Mouse (Mus musculus): ENCODE data around the gene Golga4. TPM values are rescaled to one million over a fixed set of nuclear protein-coding genes. Genes with fewer than 3 reads are reported as not detected.
A peak's percentile ranks its signal among the peaks of the same experiment; 100 is the strongest.

The Golga4 gene
- polyA plus RNA-seq, 1 experiment from 2014 or later, result 38.9 TPM

DNA sequence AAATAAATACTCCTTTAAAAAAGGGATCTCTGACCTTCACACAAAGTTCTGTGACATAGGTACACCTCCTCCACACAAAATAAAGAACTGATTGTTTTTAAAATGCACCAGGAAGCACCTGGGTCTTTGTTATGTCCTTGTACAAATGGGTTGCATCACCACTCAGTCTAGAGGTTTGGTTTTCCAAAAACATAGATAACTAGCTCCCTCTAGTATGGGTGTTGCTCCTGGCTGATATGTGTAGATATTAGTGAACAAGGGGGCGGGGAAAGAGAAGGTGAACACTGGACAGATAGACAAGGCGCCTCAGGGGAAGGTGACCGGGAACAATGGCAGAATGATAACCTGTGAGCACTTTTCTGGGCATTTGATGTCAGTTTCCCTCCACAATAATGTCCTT, 10.1 kb upstream of the Golga4 start:
- TF ChIP-seq CTCF (IDR thresholded peaks at IDR 0.05; ENCODE audit: low read depth), result no peak
- Histone ChIP-seq H3K27ac (no peak overlapping the region), H3K9ac (ENCODE audit: low read depth, low read length) (no peak overlapping the region), H3K9me3 (replicated peaks; ENCODE audit: low read length) (no peaks in the 10 kb centered on the region), H3K27me3 (ENCODE audit: insufficient read depth, low read length) (no peaks in the 10 kb centered on the region), H3K4me3 (replicated peaks; ENCODE audit: low read depth, low read length) (no peak overlapping the region), H3K36me3 (ENCODE audit: insufficient read depth, low read length) (no peaks in the 10 kb centered on the region), H3K4me1 (replicated peaks; ENCODE audit: insufficient read depth, low read length) (no peaks in the 10 kb centered on the region), H3K4me2 (ENCODE audit: low read length) (no peak overlapping the region)
- ATAC-seq (replicated peaks; ENCODE audit: low FRiP score, low read depth) (no peak), DNase-seq (ENCODE audit: low spot score) (no peak)
- 95% methylated on average over 3 of the region's 3 CpGs for WGBS

DNA sequence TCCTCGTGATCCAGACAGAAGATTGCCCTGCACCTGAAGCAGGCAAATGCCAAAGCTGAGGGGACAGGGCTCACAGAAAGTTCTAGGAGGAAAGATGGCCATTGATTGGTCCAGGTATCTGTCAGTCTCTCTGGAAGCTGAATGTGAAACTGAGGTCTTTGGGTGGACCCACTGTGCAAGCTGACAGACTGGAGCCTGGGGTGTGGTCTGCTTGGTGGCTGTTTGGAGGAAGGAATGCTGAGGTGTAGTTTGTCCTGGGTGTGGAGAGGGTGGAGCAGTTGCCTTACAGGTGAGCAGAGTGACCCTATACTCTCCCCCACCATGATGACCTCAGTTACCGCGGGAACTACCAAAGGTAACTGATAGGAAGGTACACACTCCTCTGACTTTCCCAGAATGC, 9.1 kb upstream of the Golga4 start:
- Histone ChIP-seq H3K4me1 (replicated peaks; ENCODE audit: insufficient read depth, low read length) (no peaks in the 10 kb centered on the region), H3K9me3 (replicated peaks; ENCODE audit: low read length) (no peaks in the 10 kb centered on the region), H3K27ac (no peak overlapping the region), H3K4me3 (replicated peaks; ENCODE audit: low read depth, low read length) (no peak overlapping the region), H3K4me2 (ENCODE audit: low read length) (no peak overlapping the region), H3K36me3 (ENCODE audit: insufficient read depth, low read length) (no peaks in the 10 kb centered on the region), H3K27me3 (ENCODE audit: insufficient read depth, low read length) (no peaks in the 10 kb centered on the region), H3K9ac (ENCODE audit: low read depth, low read length) (no peak overlapping the region)
- WGBS, result 82% methylated on average over 3 of the region's 3 CpGs
- DNase-seq (ENCODE audit: low spot score) (no peak), ATAC-seq (replicated peaks; ENCODE audit: low FRiP score, low read depth) (no peak)
- no peak for TF ChIP-seq CTCF (IDR thresholded peaks at IDR 0.05; ENCODE audit: low read depth)

DNA sequence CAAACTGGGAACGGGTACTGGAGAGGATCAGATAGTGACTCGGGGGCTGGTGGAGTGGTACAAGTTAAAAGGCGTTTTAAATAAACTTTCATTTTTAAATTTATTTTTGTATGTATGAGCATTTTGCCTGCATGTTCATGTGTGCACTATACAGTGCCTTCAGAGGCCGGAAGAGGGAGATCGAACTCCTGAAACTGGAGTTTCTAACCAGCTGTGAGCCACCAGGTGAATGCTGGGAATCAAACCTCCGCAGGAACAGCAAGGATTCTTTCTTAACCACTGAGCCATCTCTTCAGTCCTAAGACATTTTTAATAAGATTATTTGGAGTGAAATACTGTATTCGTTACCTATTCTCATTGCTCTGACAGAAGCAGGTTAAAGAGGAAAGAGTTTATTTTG, 8.0 kb upstream of the Golga4 start:
- no peak for DNase-seq (ENCODE audit: low spot score)
- 72% methylated on average over 7 of the region's 7 CpGs for WGBS

DNA sequence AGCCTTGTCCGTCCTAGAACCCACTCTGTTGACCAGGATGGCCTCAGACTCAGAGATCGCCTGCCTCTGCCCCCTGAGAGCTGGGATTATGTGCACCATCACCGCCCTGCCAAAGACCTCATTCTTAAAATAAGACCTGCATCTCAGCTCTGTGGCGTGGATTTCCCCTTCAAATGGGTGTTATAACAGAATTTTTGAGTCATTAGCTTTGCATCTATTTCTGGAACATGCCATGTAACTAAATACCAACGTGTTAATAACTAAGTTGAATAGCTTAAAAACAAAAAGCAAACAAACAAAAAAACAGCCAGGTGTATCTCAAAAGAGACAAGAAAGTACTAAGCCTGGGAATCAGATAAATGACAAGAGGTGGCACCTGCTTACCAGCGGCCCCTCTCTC, 5.1 kb upstream of the Golga4 start:
- no peak for TF ChIP-seq CTCF (IDR thresholded peaks at IDR 0.05; ENCODE audit: low read depth)
- WGBS, result 68% methylated on average over 6 of the region's 6 CpGs
- Histone ChIP-seq H3K4me2 (ENCODE audit: low read length) (no peak overlapping the region), H3K9ac (ENCODE audit: low read depth, low read length) (no peak overlapping the region), H3K4me1 (replicated peaks; ENCODE audit: insufficient read depth, low read length) (no peaks in the 10 kb centered on the region), H3K36me3 (ENCODE audit: insufficient read depth, low read length) (no peaks in the 10 kb centered on the region), H3K27me3 (ENCODE audit: insufficient read depth, low read length) (no peaks in the 10 kb centered on the region), H3K27ac (no peak overlapping the region), H3K9me3 (replicated peaks; ENCODE audit: low read length) (no peaks in the 10 kb centered on the region), H3K4me3 (replicated peaks; ENCODE audit: low read depth, low read length) (no peak overlapping the region)
- DNase-seq (ENCODE audit: low spot score) (no peak), ATAC-seq (replicated peaks; ENCODE audit: low FRiP score, low read depth) (no peak)

More for the DNA sequence above, 8.0 kb upstream of the Golga4 start:
- no peaks in the 10 kb centered on the region for H3K36me3 ChIP-seq (ENCODE audit: insufficient read depth, low read length)
- H3K9ac ChIP-seq (ENCODE audit: low read depth, low read length), result no peak overlapping the region
- no peak for TF ChIP-seq CTCF (IDR thresholded peaks at IDR 0.05; ENCODE audit: low read depth)
- no peak overlapping the region for H3K27ac ChIP-seq
- no peaks in the 10 kb centered on the region for H3K4me1 ChIP-seq (replicated peaks; ENCODE audit: insufficient read depth, low read length)
- H3K4me2 ChIP-seq (ENCODE audit: low read length), result no peak overlapping the region
- no peak overlapping the region for H3K4me3 ChIP-seq (replicated peaks; ENCODE audit: low read depth, low read length)
- no peak for ATAC-seq (replicated peaks; ENCODE audit: low FRiP score, low read depth)
- no peaks in the 10 kb centered on the region for H3K9me3 ChIP-seq (replicated peaks; ENCODE audit: low read length)
- H3K27me3 ChIP-seq (ENCODE audit: insufficient read depth, low read length), result no peaks in the 10 kb centered on the region

DNA sequence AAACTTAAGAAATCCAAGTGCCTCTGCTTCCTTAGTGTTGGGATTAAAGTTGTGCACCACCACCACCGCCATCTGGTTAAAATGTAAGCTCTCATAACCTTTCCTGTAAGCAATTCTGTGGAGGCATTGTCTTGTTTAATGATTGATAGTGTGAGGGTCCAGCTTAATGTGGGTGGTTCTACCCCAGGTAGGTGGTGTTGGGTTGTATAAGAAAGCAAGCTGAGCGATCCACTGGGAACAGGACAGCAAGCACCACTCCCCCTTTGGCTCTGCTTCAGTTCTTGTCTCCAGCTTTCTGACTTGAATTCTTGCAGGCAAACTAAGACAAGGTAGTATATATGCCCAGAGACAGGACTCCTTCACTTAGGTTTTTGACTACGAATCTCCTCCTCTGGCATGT, 1.4 kb upstream of the Golga4 start:
- Histone ChIP-seq H3K27ac (peak overlapping the region; percentile 48), H3K9ac (ENCODE audit: low read depth, low read length) (no peak overlapping the region), H3K9me3 (replicated peaks; ENCODE audit: low read length) (no peaks in the 10 kb centered on the region), H3K4me2 (ENCODE audit: low read length) (no peak overlapping the region), H3K4me1 (replicated peaks; ENCODE audit: insufficient read depth, low read length) (peaks cover 12% of the 10 kb centered on the region; the same call in 1 of the 2 replicates), H3K36me3 (ENCODE audit: insufficient read depth, low read length) (no peaks in the 10 kb centered on the region), H3K4me3 (replicated peaks; ENCODE audit: low read depth, low read length) (no peak overlapping the region), H3K27me3 (ENCODE audit: insufficient read depth, low read length) (no peaks in the 10 kb centered on the region)
- peak; percentile 37; the same call in 1 of the 2 replicates for ATAC-seq (replicated peaks; ENCODE audit: low FRiP score, low read depth)
- 59% methylated on average over 3 of the region's 3 CpGs for WGBS
- no peak for DNase-seq (ENCODE audit: low spot score)
- no peak for TF ChIP-seq CTCF (IDR thresholded peaks at IDR 0.05; ENCODE audit: low read depth)

DNA sequence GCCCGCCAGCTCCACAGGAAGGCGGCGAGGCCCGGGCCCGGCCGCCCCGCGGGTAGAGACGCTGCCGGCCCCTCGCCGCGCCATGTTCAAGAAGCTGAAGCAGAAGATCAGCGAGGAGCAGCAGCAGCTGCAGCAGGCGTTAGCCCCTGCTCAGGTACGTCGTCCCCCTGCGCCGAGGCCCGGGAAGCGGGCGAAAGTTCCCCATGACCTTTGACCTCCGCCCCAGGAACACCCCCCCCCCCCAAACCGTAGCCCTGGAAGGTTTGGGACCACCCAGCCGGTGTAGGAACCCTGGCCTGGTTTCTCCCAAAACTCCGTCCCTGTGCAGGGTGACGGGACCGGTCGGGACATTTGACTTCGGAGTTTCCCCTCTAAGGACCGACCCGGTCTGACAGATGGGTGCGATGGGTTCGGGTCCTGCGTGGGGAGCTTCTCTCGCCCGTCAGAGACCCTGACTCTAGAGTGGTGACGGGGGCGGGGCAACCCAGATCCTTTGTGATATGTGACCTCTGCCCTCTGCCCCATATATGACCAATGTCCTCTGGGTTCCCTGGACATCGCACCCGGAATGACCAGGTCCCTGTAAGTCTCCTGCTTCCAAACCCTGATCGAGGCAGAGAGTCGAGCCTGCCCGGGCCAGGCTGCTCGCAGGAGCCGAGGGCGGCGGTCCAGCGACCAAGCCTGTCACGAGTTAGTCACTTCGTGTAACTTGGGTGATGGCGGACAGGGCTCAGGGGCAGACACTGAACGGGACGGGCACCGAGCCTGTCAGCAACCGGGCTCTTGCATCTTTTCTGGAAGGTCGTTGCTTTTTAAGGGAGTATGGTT, 551 bp downstream of the Golga4 start:
- no peak for TF ChIP-seq CTCF (IDR thresholded peaks at IDR 0.05; ENCODE audit: low read depth)
- H3K4me2 ChIP-seq (ENCODE audit: low read length), result peak overlapping the region; percentile 86
- WGBS, result under 1% methylated on average over 56 of the region's 57 CpGs
- H3K9me3 ChIP-seq (replicated peaks; ENCODE audit: low read length), result no peaks in the 10 kb centered on the region
- H3K27ac ChIP-seq, result peak overlapping the region; percentile 91
- H3K4me3 ChIP-seq (replicated peaks; ENCODE audit: low read depth, low read length), result peak overlapping the region; percentile 88
- H3K27me3 ChIP-seq (ENCODE audit: insufficient read depth, low read length), result no peaks in the 10 kb centered on the region
- peaks cover 20% of the 10 kb centered on the region; the same call in 1 of the 2 replicates for H3K4me1 ChIP-seq (replicated peaks; ENCODE audit: insufficient read depth, low read length)
- peak overlapping the region; percentile 89 for H3K9ac ChIP-seq (ENCODE audit: low read depth, low read length)
- no peaks in the 10 kb centered on the region for H3K36me3 ChIP-seq (ENCODE audit: insufficient read depth, low read length)
- ATAC-seq (replicated peaks; ENCODE audit: low FRiP score, low read depth) (peak; percentile 42), DNase-seq (ENCODE audit: low spot score) (peak; percentile 53)
